Mouse (Mus musculus) left cerebral cortex, postnatal 4 days (tissue): Measurements from ENCODE around the gene Apobr. TPM values are rescaled to one million over a fixed set of nuclear protein-coding genes. Genes with fewer than 3 reads are reported as not detected.

Source experiments
- DNase-seq: peaks from one replicate; pipeline ENCODE4 v3.0.0-alpha.2; 2022
- intact Hi-C: fragments of 180-260 bp; cut with DNase I; formaldehyde crosslinking; loops from one replicate; pipeline ENCODE4 v1.15.1; 2025
- total RNA-seq, 2 experiments: library from RNA; stranded (reverse); gene quantifications; 2 replicates each; pipeline ENCODE4 v1.2.3; 2021

Apobr gene
- under 1 TPM; 0.30 to 0.58 TPM for total RNA-seq

DNA sequence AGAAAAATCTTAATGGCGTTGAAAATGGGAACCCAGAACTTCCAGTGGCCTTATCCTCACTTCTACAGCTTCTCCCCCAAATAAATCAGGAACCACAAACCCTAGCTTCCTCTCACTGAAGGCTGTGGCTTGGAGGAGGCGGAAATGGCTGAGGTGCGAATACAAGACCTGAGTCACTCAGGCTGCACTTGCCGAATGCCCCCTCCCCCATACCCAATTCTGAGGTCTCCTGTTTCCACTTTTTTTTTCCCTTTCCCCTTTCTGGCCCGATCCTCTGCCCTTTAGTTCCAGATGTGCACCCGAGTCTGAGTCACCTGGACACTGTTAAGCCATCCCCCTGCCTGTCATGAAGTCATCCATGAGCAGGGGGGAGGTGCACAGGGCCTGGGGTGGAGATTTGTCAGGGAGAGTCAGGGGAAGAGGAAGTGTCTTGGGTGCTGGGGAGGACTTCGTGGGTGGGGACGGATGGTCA lies at the start of gene Apobr:
TSS of gene Apobr (plus strand) at position 437 of the 472 bp plus-strand sequence.
- no peak for DNase-seq
- intact Hi-C loops = no loop called here

- intact Hi-C loops = no loop called here
- no peak for DNase-seq
Measured at GRCm38 (mm10) chr7:126535766-126536165, 49.0 kb upstream of the Apobr start.

GRCm38 (mm10) chr7:126536466-126536865 lies 48.3 kb upstream of the Apobr start:
- no peak for DNase-seq
- intact Hi-C loops = no loop called here

DNA sequence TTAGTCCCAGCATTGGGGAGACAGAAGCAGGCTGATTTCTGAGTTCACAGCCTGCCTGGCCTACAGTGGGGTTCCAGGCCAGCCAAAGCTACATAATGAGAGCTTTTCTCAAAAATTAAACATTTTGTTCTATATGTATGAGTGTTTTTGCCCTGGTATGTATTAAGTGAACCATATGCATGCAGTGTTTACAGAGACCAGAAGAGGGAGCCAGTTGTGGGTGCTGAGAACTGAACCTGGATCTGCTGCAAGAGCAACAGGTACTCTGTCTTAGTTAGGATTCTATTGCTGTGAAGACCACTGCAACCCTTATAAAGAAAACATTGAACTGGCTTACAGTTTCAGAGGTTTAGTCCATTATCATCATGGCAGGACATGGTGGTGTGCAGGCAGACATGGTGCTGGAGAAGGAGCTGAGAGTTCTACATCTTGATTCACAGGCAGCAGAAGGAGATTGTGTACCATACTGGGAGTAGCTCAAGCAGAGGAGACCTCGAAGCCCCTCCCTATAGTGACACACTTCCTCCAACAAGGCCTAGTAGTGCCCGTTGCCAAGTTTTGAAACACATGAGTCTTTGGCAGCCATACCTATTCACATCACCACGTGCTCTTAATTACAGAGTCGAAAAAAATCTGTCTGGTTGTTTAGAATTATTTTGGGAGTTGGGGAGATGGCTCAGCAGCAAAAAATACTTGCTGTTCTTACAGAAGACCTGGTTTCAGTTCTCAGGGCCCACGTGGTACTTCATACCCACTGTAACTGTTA lies 46.7 kb upstream of the Apobr start:
- no peak for DNase-seq
- intact Hi-C loops = no loop called here

DNA sequence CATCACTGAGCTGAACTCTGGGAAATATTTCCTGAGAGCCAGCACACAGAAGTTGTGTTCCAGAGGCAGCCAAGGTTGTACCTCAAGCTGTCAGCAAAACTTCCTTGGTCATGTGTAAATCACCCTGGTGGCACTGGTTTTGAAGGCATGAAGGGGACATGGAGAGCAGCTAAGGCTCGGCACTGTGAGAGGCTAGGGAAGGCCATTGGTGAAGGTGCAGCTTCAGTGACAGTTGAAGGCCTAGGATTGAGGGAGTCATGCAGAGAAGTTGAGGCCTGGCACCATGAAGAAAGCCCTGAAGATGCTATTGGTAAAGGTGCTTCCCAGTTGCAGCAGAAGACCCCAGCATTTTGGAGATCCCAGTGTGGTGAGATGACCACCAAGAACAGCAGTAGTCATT lies 43.1 kb upstream of the Apobr start:
- no peak for DNase-seq
- intact Hi-C loops = no loop called here

DNA sequence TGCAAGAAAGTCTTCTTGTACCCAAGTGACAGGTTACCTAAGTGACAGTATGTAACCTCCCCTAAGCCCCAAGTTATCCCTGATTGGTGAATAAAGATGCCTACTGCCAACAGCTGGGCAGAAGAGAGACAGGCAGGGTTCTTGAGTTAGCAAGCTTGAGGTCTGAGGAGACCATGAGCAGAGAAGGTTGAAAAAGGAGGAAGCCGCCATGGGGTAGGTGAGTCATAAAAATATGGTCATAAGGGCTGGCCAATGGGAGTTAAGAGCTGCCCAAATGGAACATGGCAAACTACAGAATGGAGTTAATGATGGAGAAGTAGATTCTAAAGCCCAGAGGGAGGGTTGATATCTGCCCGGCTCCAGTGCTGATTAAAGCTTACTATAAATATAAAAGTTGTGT lies 39.1 kb upstream of the Apobr start:
- intact Hi-C loops = no loop called here
- DNase-seq = no peak

DNA sequence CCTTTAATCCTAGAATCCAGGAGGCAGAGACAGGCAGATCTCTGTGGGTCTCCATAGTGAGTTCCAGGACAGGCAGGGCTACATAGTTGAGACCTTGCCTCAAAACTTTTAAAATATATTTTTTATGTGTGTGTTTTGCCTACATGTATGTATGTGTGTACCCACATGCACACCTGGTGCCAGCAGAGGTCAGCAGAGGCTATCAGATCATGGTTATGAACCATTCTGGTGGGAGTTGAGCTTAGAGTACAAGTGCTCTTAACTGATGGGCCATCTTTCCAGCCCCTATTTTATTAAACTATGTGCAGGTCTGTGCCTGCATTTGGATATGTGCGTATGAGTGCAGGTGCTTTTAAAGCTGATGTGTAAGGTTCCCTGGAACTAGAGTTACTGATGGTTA lies 29.9 kb upstream of the Apobr start:
- DNase-seq = no peak
- intact Hi-C loops = no loop called here

- DNase-seq = no peak
- intact Hi-C loops = no loop called here
Measured at GRCm38 (mm10) chr7:126556635-126557034, 28.1 kb upstream of the Apobr start.

- intact Hi-C loops = no loop called here
- no peak for DNase-seq
Measured at GRCm38 (mm10) chr7:126565693-126566092, 19.0 kb upstream of the Apobr start.

- intact Hi-C loops = no loop called here
- peak; percentile 75 for DNase-seq
Measured at GRCm38 (mm10) chr7:126566094-126566765, 18.5 kb upstream of the Apobr start, which contains the start of gene Eif3c. Gene Eif3c, minus strand, starts transcription at chr7:126566411.

DNA sequence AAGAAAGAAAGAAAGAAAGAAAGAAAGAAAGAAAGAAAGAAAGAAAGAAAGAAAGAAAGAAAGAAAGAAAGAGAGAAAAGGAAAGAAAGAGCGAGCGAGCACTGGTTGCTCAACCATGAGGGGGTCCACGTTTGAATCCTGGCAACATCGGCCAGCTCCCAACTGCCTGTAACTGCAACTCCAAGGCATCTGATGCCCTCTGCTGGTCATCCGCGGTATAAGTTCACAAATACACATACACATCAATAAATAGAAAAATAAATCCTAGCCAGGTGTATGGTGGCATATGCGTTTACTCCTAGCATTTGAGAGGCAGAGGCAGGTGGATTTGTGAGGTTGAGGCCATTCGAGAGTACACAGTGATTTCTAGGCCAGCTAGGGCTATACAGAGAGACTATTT lies 7.8 kb upstream of the Apobr start:
- peak; percentile 60 for DNase-seq
- intact Hi-C loops = no loop called here

- peak; percentile 33 for DNase-seq
- intact Hi-C loops = no loop called here
Measured at GRCm38 (mm10) chr7:126579172-126579571, 5.6 kb upstream of the Apobr start.

GRCm38 (mm10) chr7:126581661-126582060 lies 3.1 kb upstream of the Apobr start:
- intact Hi-C loops = no loop called here
- no peak for DNase-seq

GRCm38 (mm10) chr7:126582759-126583158 lies 2.0 kb upstream of the Apobr start:
- intact Hi-C loops = no loop called here
- DNase-seq = peak; percentile 17

DNA sequence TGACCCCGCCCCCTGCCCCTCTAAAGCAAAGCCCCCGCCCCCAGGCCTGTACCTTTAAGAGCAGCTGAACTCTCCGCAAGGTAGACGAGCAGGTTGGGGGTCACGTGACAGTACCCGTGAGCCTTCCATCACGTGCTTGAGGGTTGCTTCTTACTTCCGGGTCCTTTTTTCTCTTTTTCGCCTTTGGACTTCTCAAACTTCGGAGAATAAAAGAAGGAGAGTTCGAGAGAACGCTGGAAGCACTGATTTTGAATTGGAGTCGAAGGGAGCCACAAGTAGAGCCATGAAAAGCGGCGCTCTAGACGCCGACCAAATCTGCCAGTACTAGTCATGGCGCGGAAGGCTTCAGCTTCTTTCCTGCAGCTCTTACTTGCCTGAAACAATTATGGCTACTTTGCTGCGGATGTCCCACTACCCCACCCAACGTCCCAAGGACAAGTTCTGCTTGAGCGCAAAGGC lies 1.5 kb upstream of the Apobr start:
- peak; percentile 89 for DNase-seq
- intact Hi-C loops = no loop called here

DNA sequence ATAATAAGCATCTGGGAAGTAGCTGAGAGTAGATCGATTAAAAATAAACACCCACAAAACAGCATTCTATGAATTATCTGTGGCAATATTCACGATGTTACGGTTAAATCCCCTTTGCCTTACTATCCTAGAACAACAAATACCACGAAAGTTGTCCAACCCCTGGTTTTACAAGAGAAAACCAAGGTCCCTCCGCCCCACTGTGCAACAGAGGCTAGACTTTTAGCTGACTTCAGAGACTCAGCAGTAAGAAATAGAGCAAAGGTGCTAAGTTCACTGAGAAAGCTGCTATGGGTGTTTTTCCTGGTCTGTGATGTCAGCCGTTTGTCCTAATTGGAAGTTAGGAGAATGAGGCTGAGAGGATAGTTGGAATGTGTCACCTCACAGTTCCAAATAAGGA lies 981 bp upstream of the Apobr start:
- intact Hi-C loops = no loop called here
- no peak for DNase-seq

GRCm38 (mm10) chr7:126585717-126586116 lies 975 bp downstream of the Apobr start, which contains the start of gene Cln3:
Gene Cln3, minus strand, starts transcription at chr7:126585817.
- intact Hi-C loops = no loop called here
- DNase-seq = no peak

DNA sequence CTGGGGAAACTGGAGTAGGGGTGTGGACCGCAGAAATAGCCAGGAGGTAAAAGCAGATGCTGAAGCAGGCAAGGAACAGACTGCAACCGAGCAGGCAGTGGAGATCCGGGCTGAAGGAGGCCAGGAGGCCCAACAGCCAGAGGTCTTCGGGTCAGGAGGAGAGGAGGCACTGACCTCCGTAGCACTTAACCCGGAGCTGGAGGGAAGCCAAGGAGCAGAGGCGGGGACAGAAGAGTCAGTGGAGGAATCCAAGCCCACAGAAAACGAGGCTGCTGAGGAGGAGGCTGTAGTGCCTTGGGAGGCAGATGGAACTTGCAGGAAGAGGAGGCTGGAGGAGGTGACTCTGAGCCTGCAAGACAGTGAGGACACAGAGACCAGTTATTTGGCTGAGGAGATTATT lies 2.1 kb downstream of the Apobr start:
- intact Hi-C loops = no loop called here
- DNase-seq = no peak

GRCm38 (mm10) chr7:126587779-126588178 lies 3.0 kb downstream of the Apobr start:
- intact Hi-C loops = no loop called here
- peak; percentile 77 for DNase-seq

GRCm38 (mm10) chr7:126594862-126595561 lies 10.3 kb downstream of the Apobr start, which contains the start of gene Il27:
Gene Il27, minus strand, starts transcription at chr7:126594941.
- no peak for DNase-seq
- intact Hi-C loops = loop anchor here (5.0 kb wide), 1 partner anchor 42 kb away; no protein-coding TSS in a partner anchor

DNA sequence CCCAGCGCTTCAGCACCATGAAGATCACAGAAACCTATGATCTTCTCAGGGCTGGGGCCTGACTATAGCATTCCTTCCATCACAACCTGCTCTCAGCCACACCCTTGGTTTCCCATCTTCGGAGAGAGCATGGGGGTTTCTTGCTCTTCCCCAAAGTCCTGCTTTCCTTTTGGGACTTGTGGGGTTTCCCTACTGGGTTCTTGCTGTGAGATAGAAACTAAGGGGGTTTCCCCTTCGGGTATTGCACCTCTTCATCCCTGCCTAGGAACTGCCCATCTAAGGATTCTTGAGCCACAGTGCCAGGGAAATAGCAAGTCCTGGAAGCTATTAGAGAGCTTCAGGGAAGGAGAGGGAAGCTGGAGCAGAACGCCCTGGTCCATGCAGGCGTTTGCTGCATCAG lies 11.1 kb downstream of the Apobr start:
- DNase-seq = no peak
- intact Hi-C loops = no loop called here
